Mouse (Mus musculus) CH12.LX (cell line): ENCODE data around the gene Maml2. TPM values are rescaled to one million over a fixed set of nuclear protein-coding genes. Genes with fewer than 3 reads are reported as not detected.

Experiments
- DNase-seq: peaks from one replicate; pipeline ENCODE4 v3.0.0-alpha.2; 2013; ENCODE audit errors: extremely low read depth
- H3K27ac ChIP-seq: 2 replicates; pipeline ENCODE4 v1.5.1; 2012; ENCODE audit warnings: low read depth, mild to moderate bottlenecking, control low read depth, moderate library complexity; ENCODE audit not compliant: insufficient read depth
- H3K27me3 ChIP-seq: replicated peaks from 2 replicates; pipeline ENCODE3; 2012; ENCODE audit warnings: inconsistent platforms
- H3K36me3 ChIP-seq, 2 experiments: replicated peaks in 1 of 2; 2 replicates each; pipeline versions ENCODE3 to v1.6.1; 2012; ENCODE audit warnings: inconsistent platforms in 1 of 2, low read length in 1 of 2, mild to moderate bottlenecking in 1 of 2, mixed read lengths in 1 of 2, moderate library complexity in 1 of 2; ENCODE audit not compliant: control insufficient read depth in 1 of 2, insufficient read depth in 1 of 2
- H3K4me1 ChIP-seq, 2 experiments: 2 replicates each; pipeline ENCODE4 v1.6.1; 2012; ENCODE audit warnings: inconsistent platforms in 1 of 2, moderate library complexity in 1 of 2; ENCODE audit not compliant: insufficient read depth in 2 of 2, control insufficient read depth in 1 of 2
- H3K4me2 ChIP-seq: 2 replicates; pipeline ENCODE4 v1.6.1; 2012; ENCODE audit warnings: low read depth, mild to moderate bottlenecking, control low read depth; ENCODE audit not compliant: poor library complexity, insufficient read depth, severe bottlenecking
- H3K4me3 ChIP-seq, 3 experiments: fragments of 150-350 bp in 1 of 3; sonication (generic) in 1 of 3; replicated peaks in 1 of 3; 2 replicates each; pipeline versions ENCODE3 to v1.5.1; 2011 to 2012; ENCODE audit warnings: low read depth in 2 of 3, low read length in 2 of 3, mild to moderate bottlenecking in 2 of 3, moderate library complexity in 2 of 3, control low read depth in 1 of 3, improper control_type of control experiment in 1 of 3, inconsistent platforms in 1 of 3, mixed read lengths in 1 of 3; ENCODE audit not compliant: poor library complexity in 1 of 3
- H3K79me2 ChIP-seq: replicated peaks from 2 replicates; pipeline ENCODE4 v1.6.1; 2012; ENCODE audit warnings: mild to moderate bottlenecking, moderate library complexity; ENCODE audit not compliant: control insufficient read depth, poor library complexity, insufficient read depth, severe bottlenecking; ENCODE audit errors: extremely low read depth
- H3K9ac ChIP-seq: 2 replicates; pipeline ENCODE4 v1.6.1; 2012; ENCODE audit warnings: low read depth, mild to moderate bottlenecking, control low read depth, moderate library complexity; ENCODE audit not compliant: insufficient read depth
- H3K9me3 ChIP-seq: replicated peaks from 2 replicates; pipeline ENCODE3; 2012; ENCODE audit warnings: low read length, inconsistent platforms, mixed read lengths
- BHLHE40 ChIP-seq: IDR thresholded peaks from 2 replicates; pipeline ENCODE4 v1.6.1; 2011; ENCODE audit warnings: mild to moderate bottlenecking, low read depth, low read length, improper control_type of control experiment
- CHD1 ChIP-seq: IDR thresholded peaks from 2 replicates; pipeline ENCODE4 v1.6.1; 2012; ENCODE audit warnings: low read depth, low read length, improper control_type of control experiment, inconsistent platforms
- E2F4 ChIP-seq: IDR thresholded peaks from 2 replicates; pipeline ENCODE4 v1.6.1; 2011; ENCODE audit warnings: low read depth, low read length, improper control_type of control experiment; ENCODE audit not compliant: insufficient replicate concordance
- ELF1 ChIP-seq: IDR thresholded peaks from 2 replicates; pipeline ENCODE4 v1.6.1; 2014; ENCODE audit warnings: low read depth, mild to moderate bottlenecking, inconsistent platforms, low read length, improper control_type of control experiment
- GABPA ChIP-seq: IDR thresholded peaks from 2 replicates; pipeline ENCODE4 v1.6.1; 2012; ENCODE audit warnings: low read depth, low read length, improper control_type of control experiment, inconsistent platforms; ENCODE audit not compliant: insufficient replicate concordance
- IRF4 ChIP-seq: IDR thresholded peaks from 2 replicates; pipeline ENCODE4 v1.6.1; 2014; ENCODE audit warnings: low read depth, mild to moderate bottlenecking, inconsistent platforms, low read length, improper control_type of control experiment
- JUND ChIP-seq: conservative IDR thresholded peaks from 2 replicates; pipeline ENCODE4 v1.6.1; 2011; ENCODE audit warnings: low read depth, low read length, improper control_type of control experiment
- KAT2A ChIP-seq: IDR thresholded peaks from 2 replicates; pipeline ENCODE4 v1.6.1; 2012; ENCODE audit warnings: low read length, improper control_type of control experiment, inconsistent platforms; ENCODE audit not compliant: insufficient replicate concordance
- MAZ ChIP-seq: IDR thresholded peaks from 2 replicates; pipeline ENCODE4 v1.6.1; 2012; ENCODE audit warnings: low read depth, mild to moderate bottlenecking, inconsistent platforms, low read length, improper control_type of control experiment, moderate library complexity
- MEF2A ChIP-seq: IDR thresholded peaks from 2 replicates; pipeline ENCODE4 v1.6.1; 2014; ENCODE audit warnings: low read depth, mild to moderate bottlenecking, inconsistent platforms, low read length, improper control_type of control experiment, borderline replicate concordance
- MXI1 ChIP-seq: IDR thresholded peaks from 2 replicates; pipeline ENCODE4 v1.6.1; 2011; ENCODE audit warnings: mild to moderate bottlenecking, low read depth, low read length, improper control_type of control experiment
- NELFE ChIP-seq: IDR thresholded peaks from 2 replicates; pipeline ENCODE4 v1.6.1; 2011; ENCODE audit warnings: low read depth, low read length, improper control_type of control experiment
- PAX5 ChIP-seq: IDR thresholded peaks from 2 replicates; pipeline ENCODE4 v1.6.1; 2012; ENCODE audit warnings: low read length, inconsistent platforms, mixed read lengths
- POLR2A ChIP-seq: IDR thresholded peaks from 2 replicates; pipeline ENCODE4 v1.6.1; 2011; ENCODE audit warnings: low read depth, mild to moderate bottlenecking, improper control_type of control experiment, low read length
- POLR2AphosphoS2 ChIP-seq: IDR thresholded peaks from 2 replicates; pipeline ENCODE4 v1.6.1; 2011; ENCODE audit warnings: low read depth, low read length, improper control_type of control experiment
- SIN3A ChIP-seq: IDR thresholded peaks from 2 replicates; pipeline ENCODE4 v1.6.1; 2012; ENCODE audit warnings: low read length, improper control_type of control experiment, inconsistent platforms
- UBTF ChIP-seq: IDR thresholded peaks from 2 replicates; pipeline ENCODE4 v1.6.1; 2012; ENCODE audit warnings: low read depth, mild to moderate bottlenecking, inconsistent platforms, low read length, improper control_type of control experiment, moderate library complexity
- ZC3H11A ChIP-seq: IDR thresholded peaks from 2 replicates; pipeline ENCODE4 v1.6.1; 2012; ENCODE audit warnings: low read depth, mild to moderate bottlenecking, inconsistent platforms, low read length, improper control_type of control experiment
- ZNF384 ChIP-seq: IDR thresholded peaks from 2 replicates; pipeline ENCODE4 v1.6.1; 2012; ENCODE audit warnings: low read depth, low read length, improper control_type of control experiment, inconsistent platforms
- dilution Hi-C: fragments of 300-500 bp; cut with MboI; formaldehyde crosslinking; loops from 2 replicates; pipeline ENCODE4 v1.14.3; 2020; ENCODE audit warnings: low sequenced_read_pairs; ENCODE audit not compliant: extremely low pct_unique_long_range_greater_than_20kb, extremely low pct_ligation_motif_present
- in situ Hi-C: fragments of 300-500 bp; cut with MboI; formaldehyde crosslinking; loops from 3 replicates; pipeline ENCODE4 v1.14.3; 2019; ENCODE audit warnings: low sequenced_read_pairs, low pct_ligation_motif_present, low pct_unique_long_range_greater_than_20kb, mixed read lengths
- polyA plus RNA-seq: library from polyadenylated mRNA; unstranded; fragments of >175 nt; gene quantifications from 2 replicates; pipeline ENCODE4 v1.2.1, GENCODE M21; 2012; ENCODE audit warnings: low read depth; ENCODE audit not compliant: insufficient read length
- total RNA-seq, 2 experiments: library from RNA; depleted of rRNA; stranded (reverse); fragments of 300-350 nt in 1 of 2; fragments of >200 nt in 1 of 2; gene quantifications; 2 replicates each; pipeline ENCODE4 v1.2.3; 2012 to 2014

Gene Maml2
- total and polyA plus RNA-seq, 3 experiments = 5.9 to 9.1 (median 5.9) TPM

GRCm38 (mm10) chr9:13601729-13602128, 304.0 kb downstream of the Maml2 start:
- no peaks in the 10 kb centered on the region for H3K9me3 ChIP-seq
- dilution Hi-C loops = no loop called here
- H3K4me1 ChIP-seq = peaks cover 22 to 32% of the 10 kb centered on the region in 2 experiments
- peaks cover 0 to 8% of the 10 kb centered on the region in 2 experiments for H3K36me3 ChIP-seq
- TF ChIP-seq SIN3A (no peak), POLR2AphosphoS2 (no peak), UBTF (no peak), MXI1 (no peak), BHLHE40 (no peak), NELFE (no peak), CHD1 (no peak), ZNF384 (no peak), GABPA (no peak)
- no peak overlapping the region for H3K4me3 ChIP-seq
- H3K9ac ChIP-seq = no peak overlapping the region
- no peak overlapping the region for H3K27ac ChIP-seq
- DNase-seq = no peak
- in situ Hi-C loops = no loop called here
- H3K27me3 ChIP-seq = no peaks in the 10 kb centered on the region
- no peak overlapping the region for H3K4me2 ChIP-seq
- no peaks in the 10 kb centered on the region; the same call in 1 of the 2 replicates for H3K79me2 ChIP-seq

GRCm38 (mm10) chr9:13603533-13604143, 305.9 kb downstream of the Maml2 start:
- H3K4me1 ChIP-seq = peaks cover 18 to 26% of the 10 kb centered on the region in 2 experiments
- no peaks in the 10 kb centered on the region for H3K27me3 ChIP-seq
- H3K9me3 ChIP-seq = no peaks in the 10 kb centered on the region
- in situ Hi-C loops (no loop called here), dilution Hi-C loops (no loop called here)
- H3K27ac ChIP-seq = no peak overlapping the region
- no peak overlapping the region for H3K4me3 ChIP-seq
- DNase-seq = no peak
- H3K36me3 ChIP-seq = peaks cover 0 to 6% of the 10 kb centered on the region in 2 experiments
- no peaks in the 10 kb centered on the region; the same call in 1 of the 2 replicates for H3K79me2 ChIP-seq
- TF ChIP-seq MEF2A = no peak
- TF ChIP-seq KAT2A = no peak
- no peak for TF ChIP-seq MAZ
- no peak for TF ChIP-seq BHLHE40
- TF ChIP-seq ZC3H11A = no peak
- TF ChIP-seq MXI1 = no peak
- no peak for TF ChIP-seq ELF1
- TF ChIP-seq PAX5 = no peak
- no peak for TF ChIP-seq E2F4
- TF ChIP-seq GABPA = no peak
- TF ChIP-seq IRF4 = no peak
- no peak for TF ChIP-seq ZNF384
- TF ChIP-seq POLR2A = no peak
- TF ChIP-seq POLR2AphosphoS2 = no peak
- no peak for TF ChIP-seq JUND
- H3K9ac ChIP-seq = no peak overlapping the region
- no peak overlapping the region for H3K4me2 ChIP-seq
